Mouse (Mus musculus) limb, embryonic 14.5 days (tissue): Measurements from ENCODE around the gene Zfyve27. TPM values are rescaled to one million over a fixed set of nuclear protein-coding genes. Genes with fewer than 3 reads are reported as not detected.
A peak's percentile ranks its signal among the peaks of the same experiment; 100 is the strongest.

Experiments
- ATAC-seq: fragments of 200-750 bp; cut with Nextera tagmentation; 2 replicates; pipeline ENCODE4 v1.8.0; 2017; ENCODE audit warnings: low read depth, moderate number of reproducible peaks, moderate TSS enrichment; ENCODE audit not compliant: low FRiP score
- DNase-seq: peaks from one replicate; pipeline ENCODE4 v3.0.0-alpha.2; 2015; ENCODE audit warnings: low spot score
- H3K27ac ChIP-seq: fragments of 300-500 bp; sonication (generic); replicated peaks from 2 replicates; pipeline ENCODE4 v1.5.1; 2014; ENCODE audit warnings: low read depth, mild to moderate bottlenecking, low read length, moderate library complexity, mixed read lengths
- H3K27me3 ChIP-seq: fragments of 300-500 bp; sonication (generic); 2 replicates; pipeline ENCODE4 v1.6.1; 2014; ENCODE audit warnings: low read length, mixed read lengths; ENCODE audit not compliant: control insufficient read depth, insufficient read depth
- H3K36me3 ChIP-seq: fragments of 300-500 bp; sonication (generic); 2 replicates; pipeline ENCODE4 v1.6.1; 2014; ENCODE audit warnings: mild to moderate bottlenecking, low read length, moderate library complexity, mixed read lengths; ENCODE audit not compliant: control insufficient read depth, insufficient read depth
- H3K4me1 ChIP-seq: fragments of 300-500 bp; sonication (generic); 2 replicates; pipeline ENCODE4 v1.6.1; 2014; ENCODE audit warnings: antibody characterized with exemption, low read length, mixed read lengths; ENCODE audit not compliant: control insufficient read depth, insufficient read depth
- H3K4me2 ChIP-seq: fragments of 300-500 bp; sonication (generic); replicated peaks from 2 replicates; pipeline ENCODE4 v1.6.1; 2014; ENCODE audit warnings: low read depth, mild to moderate bottlenecking, low read length, moderate library complexity; ENCODE audit not compliant: severe bottlenecking
- H3K4me3 ChIP-seq: fragments of 300-500 bp; sonication (generic); replicated peaks from 2 replicates; pipeline ENCODE4 v1.5.1; 2014; ENCODE audit warnings: low read length
- H3K9ac ChIP-seq: fragments of 300-500 bp; sonication (generic); 2 replicates; pipeline ENCODE4 v1.6.1; 2014; ENCODE audit warnings: mild to moderate bottlenecking, low read depth, low read length, moderate library complexity; ENCODE audit not compliant: severe bottlenecking
- H3K9me3 ChIP-seq: fragments of 300-500 bp; sonication (generic); 2 replicates; pipeline ENCODE4 v1.6.1; 2016; ENCODE audit warnings: low read length; ENCODE audit not compliant: control insufficient read depth
- POLR2A ChIP-seq: fragments of 200-500 bp; IDR thresholded peaks from 2 replicates; pipeline ENCODE4 v1.8.0; 2012; ENCODE audit warnings: inconsistent platforms, mild to moderate bottlenecking, moderate library complexity, borderline replicate concordance; ENCODE audit not compliant: insufficient read depth, insufficient read length; ENCODE audit errors: extremely low read depth
- WGBS: fragments of 180-500 bp; shearing (Covaris S2); extraction: QIAGEN DNeasy Blood & Tissue Kit; methylation state at CpG from one replicate; pipeline ENCODE4 v1.1.7; 2014; 5-methylcytosine and 5-hydroxymethylcytosine counted together
- polyA plus RNA-seq, 2 experiments: library from polyadenylated mRNA; depleted of rRNA in 1 of 2; stranded (reverse) in 1 of 2; unstranded in 1 of 2; fragments of >200 nt; fragmentation: Nextera tagmentation in 1 of 2; extraction: Ambion mirVana in 1 of 2; gene quantifications; 2 replicates each; pipeline versions ENCODE4 v1.2.1 to v1.2.3; 2012 to 2014

Zfyve27 gene
- polyA plus RNA-seq, 2 experiments = 13.1 to 47.4 TPM

DNA sequence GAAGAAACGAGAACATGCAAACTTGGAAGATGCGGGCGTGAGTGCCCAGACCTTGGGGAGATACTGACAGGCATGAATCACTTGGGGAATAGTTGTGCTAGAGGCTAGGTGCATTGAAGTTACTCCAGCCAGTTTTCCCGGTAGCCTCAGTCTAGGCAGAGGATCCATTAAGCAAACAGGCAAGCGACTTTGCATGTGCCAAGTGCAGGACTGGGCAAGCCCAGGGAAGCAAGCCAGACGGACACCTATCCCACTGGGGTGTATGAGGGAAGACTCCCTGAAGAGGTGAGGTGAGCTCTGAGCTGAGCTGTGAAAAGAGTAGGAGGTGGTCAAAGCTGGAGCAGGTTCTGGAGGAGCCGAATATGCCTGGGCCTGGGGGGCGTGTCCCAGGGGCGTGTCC, 3.7 kb downstream of the Zfyve27 start:
- DNase-seq = no peak
- Histone ChIP-seq H3K4me3 (no peak overlapping the region), H3K4me2 (no peak overlapping the region), H3K27ac (no peak overlapping the region), H3K27me3 (0 out of 2 replicates have a peak, but pooled peaks cover 2% of the 10 kb centered on the region), H3K9me3 (no peaks in the 10 kb centered on the region), H3K36me3 (no peaks in the 10 kb centered on the region), H3K4me1 (peaks cover 11% of the 10 kb centered on the region), H3K9ac (no peak overlapping the region)
- ATAC-seq = no peak
- no peak for TF ChIP-seq POLR2A
- WGBS = 61% methylated on average over 9 of the region's 9 CpGs

DNA sequence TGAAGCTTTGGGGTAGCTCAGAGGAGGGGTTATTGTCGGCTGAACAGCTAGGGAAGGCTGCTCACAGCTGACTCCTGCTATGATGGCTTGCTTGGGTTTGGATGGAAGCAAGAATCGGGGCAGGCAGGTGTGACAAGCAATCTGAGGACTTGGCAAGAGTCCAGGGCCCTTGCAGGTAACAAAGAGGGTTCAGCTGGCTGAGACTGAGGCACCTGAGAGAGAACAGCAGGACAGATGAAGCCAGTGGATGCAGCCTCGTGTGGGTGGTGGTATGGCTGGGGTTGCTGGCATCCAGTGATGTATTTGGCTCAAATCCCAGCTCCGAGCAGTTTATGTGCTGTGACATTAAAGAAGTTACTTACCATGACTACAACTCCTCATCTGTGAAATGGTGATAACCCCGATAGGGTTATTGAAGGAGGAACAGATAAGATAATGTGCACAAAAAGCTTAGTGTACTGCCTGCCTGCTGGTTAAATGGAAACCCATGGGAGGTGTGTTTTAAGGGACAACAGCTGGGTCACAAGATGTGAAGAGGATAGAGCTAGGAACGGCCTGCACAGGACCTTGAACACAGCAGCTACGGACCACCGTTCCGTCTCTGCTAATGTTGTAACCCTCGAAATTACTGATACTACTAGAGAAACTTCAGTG, 5.7 kb downstream of the Zfyve27 start:
- H3K36me3 ChIP-seq = no peaks in the 10 kb centered on the region
- peaks cover 11% of the 10 kb centered on the region for H3K4me1 ChIP-seq
- no peak overlapping the region for H3K27ac ChIP-seq
- WGBS = 69% methylated on average over 10 of the region's 10 CpGs
- no peaks in the 10 kb centered on the region for H3K9me3 ChIP-seq
- ATAC-seq = no peak
- H3K9ac ChIP-seq = 0 out of 2 replicates have a peak overlapping the region, but pooled peaks have one; percentile 16
- no peak for DNase-seq
- H3K4me2 ChIP-seq = no peak overlapping the region
- TF ChIP-seq POLR2A = no peak
- H3K4me3 ChIP-seq = no peak overlapping the region
- H3K27me3 ChIP-seq = 0 out of 2 replicates have a peak, but pooled peaks cover 2% of the 10 kb centered on the region

DNA sequence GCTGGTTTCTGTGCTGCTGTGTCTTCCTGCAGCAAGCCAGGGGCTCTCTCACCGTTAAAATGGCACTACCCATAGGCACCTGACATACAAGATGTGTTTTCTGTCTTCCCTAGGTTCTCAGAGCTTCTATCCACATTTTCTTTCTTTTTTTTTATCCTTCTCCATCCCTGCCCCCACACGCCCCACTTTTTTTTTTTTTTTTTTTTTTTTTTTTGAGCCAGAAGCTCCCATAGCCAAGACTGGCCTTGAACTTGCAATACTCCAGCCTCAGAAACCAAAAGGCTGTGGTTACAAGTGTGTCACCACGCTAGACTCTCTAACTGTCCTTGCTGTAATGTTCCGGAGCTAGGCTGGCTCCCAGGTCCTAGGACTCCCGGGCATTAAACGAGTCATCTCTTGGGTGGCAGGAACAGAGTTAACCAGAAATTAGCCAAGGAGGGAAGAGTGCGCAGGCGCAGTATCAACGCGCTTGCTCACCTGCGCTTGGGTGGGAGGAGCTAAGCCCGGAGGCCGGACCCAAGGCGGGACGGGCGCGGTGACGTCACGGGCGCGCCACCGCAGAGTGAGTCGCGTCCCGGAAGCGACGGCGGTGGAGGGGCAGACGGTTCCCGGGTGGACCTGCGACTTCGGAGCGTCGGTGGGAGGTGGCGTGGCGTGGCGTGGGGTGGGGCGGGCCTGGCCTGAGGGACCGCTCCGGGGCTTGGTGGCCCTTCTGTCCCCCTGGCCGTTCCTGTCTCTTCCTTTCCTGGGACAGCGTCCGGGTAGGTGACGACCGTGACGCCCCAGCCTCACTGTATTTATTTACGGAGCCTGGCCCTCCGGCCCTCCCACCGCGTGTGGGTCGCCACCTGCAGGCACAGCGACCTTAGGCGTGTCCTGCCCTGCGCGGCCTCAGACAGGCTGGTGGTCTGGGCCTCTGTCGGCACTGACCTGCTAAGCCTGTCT, 6.5 kb downstream of the Zfyve27 start:
- Histone ChIP-seq H3K4me1 (peaks cover 11% of the 10 kb centered on the region), H3K9me3 (no peaks in the 10 kb centered on the region), H3K9ac (peak overlapping the region; percentile 67), H3K27ac (no peak overlapping the region), H3K27me3 (0 out of 2 replicates have a peak, but pooled peaks cover 2% of the 10 kb centered on the region), H3K36me3 (no peaks in the 10 kb centered on the region), H3K4me2 (peak overlapping the region; percentile 79), H3K4me3 (peak overlapping the region; percentile 67)
- ATAC-seq (peak; percentile 93), DNase-seq (peak; percentile 90)
- TF ChIP-seq POLR2A = 0 out of 2 replicates have a peak, but pooled peaks have one; percentile 21
- 2% methylated on average over 48 of the region's 56 CpGs for WGBS

DNA sequence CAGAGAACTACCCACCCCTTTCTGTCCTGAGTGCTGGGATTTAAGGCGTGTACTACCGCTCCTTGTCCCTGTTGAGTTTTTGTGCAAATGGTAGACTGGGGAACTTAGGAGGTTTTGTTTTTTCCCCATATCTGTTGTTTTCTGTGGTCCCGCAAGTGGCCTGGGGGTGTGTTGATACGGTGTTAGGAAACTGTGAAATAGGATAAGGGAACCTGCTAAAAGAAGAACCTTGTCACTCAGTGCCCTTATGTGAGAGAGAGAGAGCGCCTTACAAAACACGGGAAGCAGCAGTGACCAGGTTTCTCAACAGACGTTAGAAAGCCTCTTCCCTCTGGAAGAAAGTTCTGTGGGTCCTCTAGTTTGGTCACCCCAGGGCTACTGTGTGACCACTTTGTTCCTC, 13.1 kb downstream of the Zfyve27 start:
- H3K9ac ChIP-seq = no peak overlapping the region
- peaks cover 19% of the 10 kb centered on the region for H3K36me3 ChIP-seq
- WGBS = 83% methylated on average over 7 of the region's 7 CpGs
- H3K4me1 ChIP-seq = 0 out of 2 replicates have a peak, but pooled peaks cover under 1% of the 10 kb centered on the region
- no peak for ATAC-seq
- TF ChIP-seq POLR2A = no peak
- H3K4me2 ChIP-seq = no peak overlapping the region
- H3K27ac ChIP-seq = no peak overlapping the region
- no peak for DNase-seq
- H3K27me3 ChIP-seq = no peaks in the 10 kb centered on the region
- H3K9me3 ChIP-seq = no peaks in the 10 kb centered on the region
- H3K4me3 ChIP-seq = no peak overlapping the region

DNA sequence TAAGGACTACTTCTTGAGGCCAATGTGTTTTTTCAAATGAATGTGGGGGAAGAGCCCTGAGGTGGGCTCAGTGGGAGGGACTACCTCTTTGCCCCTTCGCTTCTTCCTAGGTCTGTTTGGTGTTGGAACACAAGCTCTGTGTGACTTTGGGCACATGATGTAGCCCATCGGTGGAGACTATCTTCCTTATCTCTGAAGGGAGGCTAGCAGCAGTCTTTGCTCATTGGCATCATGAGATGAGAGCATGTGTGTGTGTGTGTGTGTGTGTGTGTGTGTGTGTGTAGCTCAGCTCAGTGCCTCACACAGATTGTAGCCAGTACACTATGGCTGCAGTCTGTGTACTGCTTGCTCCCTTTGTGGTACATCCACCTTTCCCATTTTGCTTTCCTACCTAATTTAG, 13.7 kb downstream of the Zfyve27 start:
- no peak overlapping the region for H3K4me2 ChIP-seq
- no peak overlapping the region for H3K27ac ChIP-seq
- DNase-seq (no peak), ATAC-seq (no peak)
- H3K4me1 ChIP-seq = no peaks in the 10 kb centered on the region
- TF ChIP-seq POLR2A = no peak
- no peak overlapping the region for H3K9ac ChIP-seq
- H3K9me3 ChIP-seq = no peaks in the 10 kb centered on the region
- H3K36me3 ChIP-seq = peaks cover 22% of the 10 kb centered on the region
- no peaks in the 10 kb centered on the region for H3K27me3 ChIP-seq
- 90% methylated on average over 2 of the region's 2 CpGs for WGBS
- H3K4me3 ChIP-seq = no peak overlapping the region
